In genomic region chrX:73892833-73893232, GRCm38 (mm10) we compare ENCODE assay signal across 31 mouse cellular contexts. TPM values are rescaled to one million over a fixed set of nuclear protein-coding genes. Genes with fewer than 3 reads are reported as not detected.
DNase-seq lines count a peak whose midpoint lies in the region; ATAC-seq and TF ChIP-seq lines count a peak whose summit lies in the region.
"Had no signal": no experiment of that assay in that cellular context is flagged by ENCODE, and none has a peak within 500 bp of the region (broad histone marks: within the 10 kb centered on the region; RNA-seq: fewer than 3 reads in every experiment).

No protein-coding gene starts in this region.

- H3K4me2 ChIP-seq in midbrain, postnatal 0 days (ENCODE audit: low read depth, low read length, poor library complexity, severe bottlenecking), result no peak overlapping the region
- H3K4me2 ChIP-seq: forebrain, embryonic 12.5 days; limb, embryonic 12.5 days; liver, embryonic 15.5 days; lung, embryonic 14.5 days; midbrain, embryonic 11.5 days; neural tube, embryonic 13.5 days; stomach, embryonic 15.5 days had no signal

- ATAC-seq in midbrain, postnatal 0 days (ENCODE audit: low FRiP score), result no peak; the same call in 1 of the 2 replicates
- no peak for ATAC-seq in monocyte, adult 5-6 weeks (replicated peaks; ENCODE audit: insufficient number of reproducible peaks, low FRiP score, low TSS enrichment, poor library complexity, severe bottlenecking)
- ATAC-seq: intestine, postnatal 0 days; midbrain, embryonic 16.5 days had no signal

- peak; percentile 60 for DNase-seq in heart, adult 11 months
- no peak for DNase-seq in heart, postnatal 25 days (ENCODE audit: low spot score)
- peak; percentile 29 for DNase-seq in midbrain, postnatal 0 days (ENCODE audit: low spot score)
- DNase-seq in midbrain, embryonic 10.5 days (ENCODE audit: low spot score), result no peak
- peak; percentile 68 for DNase-seq in cerebellum, adult 9-11 months
- DNase-seq in layer of hippocampus, postnatal 36 days, result no peak
- no peak for DNase-seq in B cell, adult 2 months
- DNase-seq: adrenal gland, postnatal 14 days; gastrocnemius, postnatal 10 days; heart, postnatal 14 days; lung, embryonic 14.5 days; lung, postnatal 14 days; retina, postnatal 1 day; right cerebral cortex, postnatal 25 days had no signal

- no peak for TF ChIP-seq CTCF in midbrain, postnatal 0 days (IDR thresholded peaks at IDR 0.05)

- intact Hi-C loops in heart, postnatal 25 days (cut with DNase I), result loop anchor here (5.0 kb wide), 1 partner anchor 221 kb away; the partner anchor contains the start of gene Slc6a8

- 88% methylated on average over 14 of the region's 14 CpGs for WGBS in midbrain, postnatal 0 days
- WGBS in midbrain, embryonic 10.5 days, result 87% methylated on average over 14 of the region's 14 CpGs

- no peaks in the 10 kb centered on the region for H3K9me3 ChIP-seq in midbrain, postnatal 0 days (ENCODE audit: low read length)
- H3K9me3 ChIP-seq in midbrain, embryonic 10.5 days (replicated peaks), result no peaks in the 10 kb centered on the region
- H3K9me3 ChIP-seq: forebrain, embryonic 12.5 days; limb, embryonic 12.5 days; liver, embryonic 15.5 days; neural tube, embryonic 13.5 days; stomach, embryonic 15.5 days had no signal

- no peak overlapping the region for H3K4me3 ChIP-seq in midbrain, postnatal 0 days (ENCODE audit: low read depth, low read length)
- no peak overlapping the region for H3K4me3 ChIP-seq in midbrain, embryonic 10.5 days
- H3K4me3 ChIP-seq: erythroblast, embryonic 14.5 days; forebrain, embryonic 12.5 days; limb, embryonic 12.5 days; liver, embryonic 15.5 days; neural tube, embryonic 13.5 days; stomach, embryonic 15.5 days had no signal

- no peaks in the 10 kb centered on the region for H3K4me1 ChIP-seq in midbrain, postnatal 0 days (ENCODE audit: insufficient read depth, low read length)
- no peaks in the 10 kb centered on the region for H3K4me1 ChIP-seq in midbrain, embryonic 10.5 days
- H3K4me1 ChIP-seq: forebrain, embryonic 12.5 days; limb, embryonic 12.5 days; liver, embryonic 15.5 days; neural tube, embryonic 13.5 days; stomach, embryonic 15.5 days had no signal

- no peaks in the 10 kb centered on the region for H3K27me3 ChIP-seq in midbrain, postnatal 0 days (ENCODE audit: insufficient read depth, low read length)
- no peaks in the 10 kb centered on the region; the same call in 1 of the 2 replicates for H3K27me3 ChIP-seq in midbrain, embryonic 10.5 days (ENCODE audit: low read depth, poor library complexity, severe bottlenecking)
- H3K27me3 ChIP-seq: forebrain, embryonic 12.5 days; neural tube, embryonic 13.5 days; stomach, embryonic 15.5 days had no signal

- H3K36me3 ChIP-seq in midbrain, postnatal 0 days (ENCODE audit: insufficient read depth, low read length), result no peaks in the 10 kb centered on the region
- no peaks in the 10 kb centered on the region for H3K36me3 ChIP-seq in midbrain, embryonic 10.5 days
- H3K36me3 ChIP-seq: forebrain, embryonic 12.5 days; limb, embryonic 12.5 days; liver, embryonic 15.5 days; neural tube, embryonic 13.5 days; stomach, embryonic 15.5 days had no signal

- H3K9ac ChIP-seq in midbrain, postnatal 0 days (replicated peaks; ENCODE audit: low read length, poor library complexity, severe bottlenecking), result no peak overlapping the region
- H3K9ac ChIP-seq: forebrain, embryonic 12.5 days; limb, embryonic 12.5 days; liver, embryonic 15.5 days; lung, embryonic 14.5 days; neural tube, embryonic 13.5 days; stomach, embryonic 15.5 days had no signal

- no peak overlapping the region for H3K27ac ChIP-seq in midbrain, postnatal 0 days (ENCODE audit: low read depth, low read length)
- H3K27ac ChIP-seq in midbrain, embryonic 10.5 days (replicated peaks), result no peak overlapping the region
- H3K27ac ChIP-seq: forebrain, embryonic 12.5 days; limb, embryonic 12.5 days; liver, embryonic 15.5 days; neural tube, embryonic 13.5 days; stomach, embryonic 15.5 days had no signal

RNA-seq across cellular contexts. Expression of gene Avpr2, which starts 0.9 kb away (rescaled TPM):
- total RNA-seq in heart, postnatal 25 days (2021), result not detected
- not detected in 2 replicates for total RNA-seq in midbrain, postnatal 0 days (2014; rRNA removed)
- polyA plus RNA-seq in midbrain, postnatal 0 days (2015; fragmentation: Nextera tagmentation; extraction: Ambion mirVana), result 0.06 TPM in 1 of 2 replicates, not detected in the other
- 0.14 TPM in 1 of 2 replicates, not detected in the other for polyA plus RNA-seq in midbrain, embryonic 10.5 days (2016; fragmentation: Nextera tagmentation; extraction: Ambion mirVana)
- total RNA-seq in layer of hippocampus, postnatal 36 days (2021), result not detected
- total RNA-seq in monocyte, adult 5-6 weeks (2017), result 0.96 to 1.9 TPM (median 1.3 TPM) in 3 replicates
- total RNA-seq: adrenal gland, postnatal 14 days; gastrocnemius, postnatal 10 days; heart, postnatal 14 days; left cerebral cortex, postnatal 10 days; liver, adult 2 months had no signal
- polyA plus RNA-seq: cortical plate, adult 2 months; embryonic facial prominence, embryonic 14.5 days; erythroblast, embryonic 14.5 days; gonadal fat pad, adult 2 months; heart, embryonic 14.5 days; intestine, postnatal 0 days; liver, adult 2 months; lung, embryonic 14.5 days; midbrain, embryonic 11.5 days; urinary bladder, adult 2 months had no signal

RNA-seq across cellular contexts. Expression of gene L1cam, which starts 3.1 kb away (rescaled TPM):
- total RNA-seq in heart, postnatal 25 days (2021), result 1 to 10 TPM; 2.2 to 2.3 TPM
- total RNA-seq in midbrain, postnatal 0 days (2014; rRNA removed), result 292 and 296 TPM in 2 replicates
- 113 and 116 TPM in 2 replicates for polyA plus RNA-seq in midbrain, postnatal 0 days (2015; fragmentation: Nextera tagmentation; extraction: Ambion mirVana)
- polyA plus RNA-seq in midbrain, embryonic 10.5 days (2016; fragmentation: Nextera tagmentation; extraction: Ambion mirVana), result 7.4 and 14.4 TPM in 2 replicates
- 100 to 1,000 TPM; 134 TPM for total RNA-seq in layer of hippocampus, postnatal 36 days (2021)
- total RNA-seq in monocyte, adult 5-6 weeks (2017), result 59.8 to 83.7 TPM (median 81.0 TPM) in 3 replicates

RNA-seq across cellular contexts. Expression of gene Arhgap4, which starts 28.8 kb away (rescaled TPM):
- total RNA-seq in heart, postnatal 25 days (2021), result 1 to 10 TPM; 1.5 to 1.8 TPM
- 4.8 and 5.6 TPM in 2 replicates for total RNA-seq in midbrain, postnatal 0 days (2014; rRNA removed)
- polyA plus RNA-seq in midbrain, postnatal 0 days (2015; fragmentation: Nextera tagmentation; extraction: Ambion mirVana), result 1.3 and 1.4 TPM in 2 replicates
- polyA plus RNA-seq in midbrain, embryonic 10.5 days (2016; fragmentation: Nextera tagmentation; extraction: Ambion mirVana), result 1.9 and 2.7 TPM in 2 replicates
- total RNA-seq in layer of hippocampus, postnatal 36 days (2021), result 1 to 10 TPM; 5.4 to 6.4 TPM
- 164 to 232 TPM (median 166 TPM) in 3 replicates for total RNA-seq in monocyte, adult 5-6 weeks (2017)

RNA-seq across cellular contexts. Expression of gene Naa10, which starts 28.9 kb away (rescaled TPM):
- total RNA-seq in heart, postnatal 25 days (2021), result 10 to 100 TPM; 61.5 to 69.3 TPM
- total RNA-seq in midbrain, postnatal 0 days (2014; rRNA removed), result 47.7 and 83.0 TPM in 2 replicates
- 77.5 and 81.8 TPM in 2 replicates for polyA plus RNA-seq in midbrain, postnatal 0 days (2015; fragmentation: Nextera tagmentation; extraction: Ambion mirVana)
- 144 and 159 TPM in 2 replicates for polyA plus RNA-seq in midbrain, embryonic 10.5 days (2016; fragmentation: Nextera tagmentation; extraction: Ambion mirVana)
- total RNA-seq in layer of hippocampus, postnatal 36 days (2021), result 10 to 100 TPM; 65.5 to 70.5 TPM
- total RNA-seq in monocyte, adult 5-6 weeks (2017), result 32.0 to 50.3 TPM (median 42.9 TPM) in 3 replicates

RNA-seq across cellular contexts. Expression of gene Renbp, which starts 37.8 kb away (rescaled TPM):
- 1 to 10 TPM; 5.8 to 6.2 TPM for total RNA-seq in heart, postnatal 25 days (2021)
- 3.3 and 8.8 TPM in 2 replicates for total RNA-seq in midbrain, postnatal 0 days (2014; rRNA removed)
- polyA plus RNA-seq in midbrain, postnatal 0 days (2015; fragmentation: Nextera tagmentation; extraction: Ambion mirVana), result 10.3 and 12.5 TPM in 2 replicates
- 16.8 and 23.3 TPM in 2 replicates for polyA plus RNA-seq in midbrain, embryonic 10.5 days (2016; fragmentation: Nextera tagmentation; extraction: Ambion mirVana)
- total RNA-seq in layer of hippocampus, postnatal 36 days (2021), result 1 to 10 TPM; 3.0 to 4.2 TPM
- total RNA-seq in monocyte, adult 5-6 weeks (2017), result 15.9 to 27.6 TPM (median 20.8 TPM) in 3 replicates

Comparison
In these comparisons a context has a peak if more than half of its experiments do, and no peak if none do; other contexts are left out.
1. DNase-seq: peak in heart, adult 11 months (single experiment), midbrain, postnatal 0 days (single experiment) and cerebellum, adult 9-11 months (single experiment); none in heart, postnatal 25 days (single experiment), midbrain, embryonic 10.5 days (single experiment), layer of hippocampus, postnatal 36 days (0 of 2) and B cell, adult 2 months (0 of 2).
2. RNA of gene L1cam, which starts 3.1 kb away (total RNA-seq): 292 to 296 TPM in midbrain, postnatal 0 days, 134 TPM in layer of hippocampus, postnatal 36 days and 59.8 to 83.7 TPM in monocyte, adult 5-6 weeks; 2.2 to 2.3 TPM in heart, postnatal 25 days; every median in the first group is over 10 times any median in the second.
3. RNA of gene Arhgap4, which starts 28.8 kb away (total RNA-seq): 164 to 232 TPM in monocyte, adult 5-6 weeks; 5.4 to 6.4 TPM in layer of hippocampus, postnatal 36 days, 4.8 to 5.6 TPM in midbrain, postnatal 0 days and 1.5 to 1.8 TPM in heart, postnatal 25 days; every median in the first group is over 10 times any median in the second.